Mouse (Mus musculus) effector memory CD4-positive, alpha-beta T cell, adult 5 months (primary cell): ENCODE results near the gene Dnajc1. TPM values are rescaled to one million over a fixed set of nuclear protein-coding genes. Genes with fewer than 3 reads are reported as not detected.

Experiments
- polyA plus RNA-seq: library from polyadenylated mRNA; unstranded; fragments of 100-300 nt; shearing (Covaris generic); gene quantifications from one replicate; pipeline ENCODE4 v1.2.1, GENCODE M21; 2017

The Dnajc1 gene
- 73.0 TPM for polyA plus RNA-seq

DNA sequence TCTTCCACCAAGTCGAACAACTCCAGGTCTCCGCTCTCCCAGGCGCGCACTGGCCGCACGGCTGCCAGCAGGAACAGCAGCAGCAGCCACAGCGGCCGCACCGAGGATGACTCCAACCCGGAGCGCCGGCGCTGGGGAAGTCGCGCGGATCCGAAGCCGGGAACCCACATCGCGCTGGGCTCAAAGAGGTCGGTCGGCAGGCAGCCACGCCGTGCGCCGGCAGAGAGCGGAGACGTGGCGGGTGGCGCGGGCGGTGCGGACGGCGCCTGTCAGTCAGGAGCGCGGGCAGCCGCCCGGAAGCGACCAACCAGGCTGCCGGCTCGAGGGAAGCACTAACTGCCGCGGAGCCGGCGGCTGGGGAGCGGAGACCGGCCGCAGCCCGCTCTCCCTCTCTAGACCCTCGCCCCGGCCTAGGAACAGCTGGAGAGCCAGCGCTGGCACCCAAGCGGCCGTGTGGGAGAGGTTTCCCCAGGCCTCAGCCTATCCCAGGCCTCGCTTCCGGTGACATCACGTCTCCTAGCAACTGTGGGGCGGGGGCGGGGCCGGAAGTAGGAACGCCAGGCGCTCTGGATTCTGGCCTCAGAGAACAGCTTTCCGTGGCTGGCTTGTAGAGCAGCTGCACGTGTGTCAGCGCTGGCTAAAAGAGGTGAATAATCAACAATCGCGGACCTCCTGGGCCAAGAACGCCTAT, at the start of gene Dnajc1:
Gene Dnajc1, minus strand, starts transcription at position 500 of the 691 bp plus-strand sequence.

